Mouse (Mus musculus) small intestine, adult 2 months (tissue): ENCODE measurements around the gene Eps15l1. TPM values are rescaled to one million over a fixed set of nuclear protein-coding genes. Genes with fewer than 3 reads are reported as not detected.

Experiments used
- H3K27ac ChIP-seq: fragments of 200-500 bp; 2 replicates; pipeline ENCODE4 v1.5.1; 2012; ENCODE audit warnings: low read depth, low read length, control low read depth, inconsistent platforms; ENCODE audit not compliant: insufficient read depth
- H3K27me3 ChIP-seq: fragments of 200-500 bp; 2 replicates; pipeline ENCODE4 v1.6.1; 2012; ENCODE audit warnings: mild to moderate bottlenecking, moderate library complexity, low read length, inconsistent platforms; ENCODE audit not compliant: control insufficient read depth, insufficient read depth
- H3K36me3 ChIP-seq: fragments of 200-500 bp; 2 replicates; pipeline ENCODE4 v1.6.1; 2012; ENCODE audit warnings: mild to moderate bottlenecking, low read length, control low read depth, inconsistent platforms; ENCODE audit not compliant: control insufficient read depth, insufficient read depth
- H3K4me1 ChIP-seq: fragments of 200-500 bp; 2 replicates; pipeline ENCODE4 v1.6.1; 2012; ENCODE audit warnings: low read length, inconsistent platforms, mixed read lengths; ENCODE audit not compliant: control insufficient read depth, insufficient read depth, insufficient read length
- H3K4me3 ChIP-seq: fragments of 200-500 bp; 2 replicates; pipeline ENCODE4 v1.5.1; 2012; ENCODE audit warnings: low read depth, mild to moderate bottlenecking, control low read depth, inconsistent platforms, low read length, moderate library complexity
- CTCF ChIP-seq: fragments of 200-500 bp; IDR thresholded peaks from 2 replicates; pipeline ENCODE4 v1.5.1; 2012; ENCODE audit warnings: low read depth, mild to moderate bottlenecking, control low read depth, inconsistent platforms, low read length, moderate library complexity, mixed read lengths; ENCODE audit not compliant: insufficient replicate concordance, insufficient read length; ENCODE audit errors: extremely low read depth
- POLR2A ChIP-seq: fragments of 200-500 bp; IDR thresholded peaks from 2 replicates; pipeline ENCODE4 v1.6.1; 2012; ENCODE audit warnings: low read depth, mild to moderate bottlenecking, control low read depth, inconsistent platforms, low read length, moderate library complexity
- WGBS: fragments of 180-500 bp; shearing (Covaris S2); methylation state at CpG from one replicate; pipeline ENCODE4 v1.1.7; 2018; 5-methylcytosine and 5-hydroxymethylcytosine counted together
- polyA plus RNA-seq: library from polyadenylated mRNA; depleted of rRNA; stranded (reverse); fragments of >200 nt; gene quantifications from 2 replicates; pipeline ENCODE4 v1.2.3, GENCODE M21; 2012

The Eps15l1 gene
- polyA plus RNA-seq, 1 experiment = 27.0 TPM

- no peak overlapping the region for H3K27ac ChIP-seq
- no peak for TF ChIP-seq CTCF
- TF ChIP-seq POLR2A = no peak
- WGBS = 65% methylated on average over 8 of the region's 8 CpGs
- peaks cover 3% of the 10 kb centered on the region; the same call in 1 of the 2 replicates for H3K4me1 ChIP-seq
- no peaks in the 10 kb centered on the region for H3K36me3 ChIP-seq
- H3K27me3 ChIP-seq = no peaks in the 10 kb centered on the region
- no peak overlapping the region for H3K4me3 ChIP-seq
Measured at GRCm38 (mm10) chr8:72438248-72439015, 17.2 kb upstream of the Eps15l1 start.

GRCm38 (mm10) chr8:72434952-72435351 is 13.7 kb upstream of the Eps15l1 start:
- Histone ChIP-seq H3K27ac (no peak overlapping the region), H3K36me3 (no peaks in the 10 kb centered on the region), H3K4me3 (no peak overlapping the region), H3K4me1 (no peaks in the 10 kb centered on the region), H3K27me3 (no peaks in the 10 kb centered on the region)
- 7% methylated on average over 2 of the region's 2 CpGs for WGBS
- no peak for TF ChIP-seq CTCF
- TF ChIP-seq POLR2A = no peak

- no peaks in the 10 kb centered on the region for H3K27me3 ChIP-seq
- 38% methylated on average over 13 of the region's 13 CpGs for WGBS
- no peaks in the 10 kb centered on the region for H3K36me3 ChIP-seq
- no peak for TF ChIP-seq POLR2A
- TF ChIP-seq CTCF = peak; percentile 73
- H3K27ac ChIP-seq = no peak overlapping the region
- H3K4me1 ChIP-seq = no peaks in the 10 kb centered on the region
- H3K4me3 ChIP-seq = no peak overlapping the region
Measured at GRCm38 (mm10) chr8:72429676-72430075, 8.4 kb upstream of the Eps15l1 start.

DNA sequence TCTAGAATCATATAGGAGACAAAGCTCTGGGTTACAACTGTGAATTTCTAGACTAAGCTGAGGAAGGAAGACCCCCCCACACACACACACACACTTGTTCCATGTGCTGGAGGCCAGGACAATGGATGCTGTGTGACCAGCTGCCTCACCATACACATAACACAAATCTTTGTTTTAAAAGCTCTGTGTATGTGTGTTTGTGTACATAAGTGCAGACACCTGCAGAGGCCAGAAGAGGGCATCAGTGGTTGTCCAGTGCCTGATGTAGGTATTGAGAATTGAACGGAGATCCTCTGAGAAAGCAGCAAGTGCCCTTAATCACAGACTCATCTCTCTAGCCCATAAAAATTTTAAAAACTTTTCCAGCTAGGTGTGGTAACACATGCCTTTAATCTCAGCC is 1.7 kb upstream of the Eps15l1 start:
- Histone ChIP-seq H3K36me3 (no peaks in the 10 kb centered on the region), H3K4me1 (peaks cover 10% of the 10 kb centered on the region; the same call in 1 of the 2 replicates), H3K27me3 (no peaks in the 10 kb centered on the region), H3K4me3 (no peak overlapping the region), H3K27ac (no peak overlapping the region)
- TF ChIP-seq POLR2A (no peak), CTCF (no peak)
- WGBS = 81% methylated on average over 1 of the region's 1 CpGs

GRCm38 (mm10) chr8:72420571-72421361 is 494 bp downstream of the Eps15l1 start:
- Histone ChIP-seq H3K36me3 (no peaks in the 10 kb centered on the region), H3K27ac (peak overlapping the region; percentile 64; the same call in 1 of the 2 replicates), H3K4me3 (peak overlapping the region; percentile 90), H3K27me3 (no peaks in the 10 kb centered on the region), H3K4me1 (peaks cover 11% of the 10 kb centered on the region; the same call in 1 of the 2 replicates)
- TF ChIP-seq POLR2A (no peak), CTCF (no peak)
- WGBS = 2% methylated on average over 72 of the region's 73 CpGs

- Histone ChIP-seq H3K4me3 (no peak overlapping the region), H3K27ac (no peak overlapping the region), H3K27me3 (no peaks in the 10 kb centered on the region), H3K4me1 (peaks cover 21% of the 10 kb centered on the region), H3K36me3 (no peaks in the 10 kb centered on the region)
- 93% methylated on average over 4 of the region's 4 CpGs for WGBS
- TF ChIP-seq CTCF (no peak), POLR2A (no peak)
Measured at GRCm38 (mm10) chr8:72418073-72418472, 3.2 kb downstream of the Eps15l1 start.

DNA sequence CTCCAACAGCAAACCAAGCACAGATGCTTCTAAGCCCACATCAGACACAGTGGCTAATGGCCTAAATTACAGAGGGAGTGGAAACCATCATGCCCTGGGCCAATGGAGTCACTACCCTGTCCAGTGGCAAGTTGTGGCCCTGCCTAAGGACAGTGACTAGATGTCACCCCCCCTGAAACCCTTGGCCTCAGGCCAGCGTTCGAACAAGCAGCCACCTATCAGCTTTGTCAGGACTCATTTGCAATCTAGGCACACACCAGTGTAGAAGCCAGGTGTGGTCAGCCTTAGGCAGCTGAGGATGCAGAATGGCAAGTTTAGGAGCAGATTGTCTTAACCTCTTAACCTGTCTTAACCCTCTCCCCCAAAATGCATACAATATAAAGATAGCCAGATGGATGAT is 6.0 kb downstream of the Eps15l1 start:
- H3K4me1 ChIP-seq = peaks cover 17% of the 10 kb centered on the region
- no peak for TF ChIP-seq CTCF
- no peak for TF ChIP-seq POLR2A
- no peak overlapping the region for H3K27ac ChIP-seq
- H3K4me3 ChIP-seq = no peak overlapping the region
- no peaks in the 10 kb centered on the region for H3K27me3 ChIP-seq
- no peaks in the 10 kb centered on the region for H3K36me3 ChIP-seq
- WGBS = 36% methylated on average over 2 of the region's 2 CpGs
